23 mouse cellular contexts compared by ENCODE assay signal in genomic region chr2:37850626-37851025, GRCm38 (mm10).
DNase-seq lines count a peak whose midpoint lies in the region; ATAC-seq lines count a peak whose summit lies in the region.
"Had no signal": no experiment of that assay in that cellular context is flagged by ENCODE, and none has a peak within 500 bp of the region (broad histone marks: within the 10 kb centered on the region; RNA-seq: fewer than 3 reads in every experiment).

No protein-coding gene starts in this region.

- no peak for DNase-seq in heart, adult 11 months
- DNase-seq in midbrain, embryonic 14.5 days = peak; percentile 33
- no peak for DNase-seq in midbrain, embryonic 10.5 days (ENCODE audit: low spot score)
- no peak for DNase-seq in adrenal gland, postnatal 25 days
- DNase-seq: adrenal gland, postnatal 10 days; cerebellum, adult 9-10 months; gastrocnemius, postnatal 14 days; heart, adult 18-20 months; heart, postnatal 10 days; kidney, adult 2 months; kidney, postnatal 10 days; left cerebral cortex, postnatal 4 days; right cerebral cortex, postnatal 14 days; thymus, postnatal 14 days had no signal

- 68% methylated on average over 1 of the region's 1 CpGs for WGBS in heart, embryonic 12.5 days
- 94% methylated on average over 1 of the region's 1 CpGs for WGBS in hindbrain, embryonic 15.5 days
- 89% methylated on average over 1 of the region's 1 CpGs for WGBS in hindbrain, embryonic 12.5 days
- WGBS in midbrain, embryonic 14.5 days = 82% methylated on average over 1 of the region's 1 CpGs
- 73% methylated on average over 1 of the region's 1 CpGs for WGBS in midbrain, embryonic 10.5 days
- WGBS in stomach, embryonic 16.5 days = 73% methylated on average over 1 of the region's 1 CpGs

- H3K4me2 ChIP-seq in heart, embryonic 12.5 days = peak overlapping the region; percentile 18; the same call in 1 of the 2 replicates
- no peak overlapping the region for H3K4me2 ChIP-seq in hindbrain, embryonic 15.5 days
- H3K4me2 ChIP-seq in hindbrain, embryonic 12.5 days (replicated peaks) = no peak overlapping the region
- H3K4me2 ChIP-seq in midbrain, embryonic 14.5 days (ENCODE audit: low read length) = no peak overlapping the region
- no peak overlapping the region for H3K4me2 ChIP-seq in stomach, embryonic 16.5 days (ENCODE audit: low read depth, low read length)
- H3K4me2 ChIP-seq: limb, embryonic 15.5 days; lung, embryonic 15.5 days had no signal

- no peaks in the 10 kb centered on the region for H3K27me3 ChIP-seq in heart, embryonic 12.5 days (replicated peaks)
- H3K27me3 ChIP-seq in hindbrain, embryonic 15.5 days = no peaks in the 10 kb centered on the region
- H3K27me3 ChIP-seq in hindbrain, embryonic 12.5 days = no peaks in the 10 kb centered on the region
- H3K27me3 ChIP-seq in midbrain, embryonic 14.5 days (ENCODE audit: control insufficient read depth, insufficient read depth, low read length) = no peaks in the 10 kb centered on the region
- H3K27me3 ChIP-seq in midbrain, embryonic 10.5 days (ENCODE audit: low read depth, poor library complexity, severe bottlenecking) = peaks cover 13% of the 10 kb centered on the region
- H3K27me3 ChIP-seq in stomach, embryonic 16.5 days (ENCODE audit: control insufficient read depth, insufficient read depth, low read length) = no peaks in the 10 kb centered on the region
- H3K27me3 ChIP-seq: limb, embryonic 15.5 days; lung, embryonic 15.5 days had no signal

- no peak overlapping the region for H3K4me3 ChIP-seq in heart, embryonic 12.5 days
- no peak overlapping the region for H3K4me3 ChIP-seq in hindbrain, embryonic 15.5 days
- no peak overlapping the region for H3K4me3 ChIP-seq in hindbrain, embryonic 12.5 days
- no peak overlapping the region for H3K4me3 ChIP-seq in midbrain, embryonic 14.5 days (replicated peaks; ENCODE audit: low read depth, low read length)
- no peak overlapping the region for H3K4me3 ChIP-seq in midbrain, embryonic 10.5 days
- no peak overlapping the region for H3K4me3 ChIP-seq in stomach, embryonic 16.5 days (replicated peaks; ENCODE audit: low read length)
- H3K4me3 ChIP-seq: forebrain, embryonic 10.5 days; limb, embryonic 15.5 days; lung, embryonic 15.5 days had no signal

- no peaks in the 10 kb centered on the region for H3K9me3 ChIP-seq in heart, embryonic 12.5 days (replicated peaks)
- H3K9me3 ChIP-seq in hindbrain, embryonic 15.5 days = no peaks in the 10 kb centered on the region
- no peaks in the 10 kb centered on the region for H3K9me3 ChIP-seq in hindbrain, embryonic 12.5 days (replicated peaks)
- no peaks in the 10 kb centered on the region for H3K9me3 ChIP-seq in midbrain, embryonic 14.5 days (ENCODE audit: control insufficient read depth, low read length)
- no peaks in the 10 kb centered on the region for H3K9me3 ChIP-seq in midbrain, embryonic 10.5 days (replicated peaks)
- no peaks in the 10 kb centered on the region for H3K9me3 ChIP-seq in stomach, embryonic 16.5 days (replicated peaks; ENCODE audit: control insufficient read depth, low read length)
- H3K9me3 ChIP-seq: forebrain, embryonic 10.5 days; limb, embryonic 15.5 days; lung, embryonic 15.5 days had no signal

- H3K36me3 ChIP-seq in heart, embryonic 12.5 days = no peaks in the 10 kb centered on the region
- H3K36me3 ChIP-seq in hindbrain, embryonic 15.5 days = no peaks in the 10 kb centered on the region
- H3K36me3 ChIP-seq in hindbrain, embryonic 12.5 days = no peaks in the 10 kb centered on the region
- no peaks in the 10 kb centered on the region for H3K36me3 ChIP-seq in midbrain, embryonic 14.5 days (ENCODE audit: control insufficient read depth, insufficient read depth, low read length)
- no peaks in the 10 kb centered on the region for H3K36me3 ChIP-seq in midbrain, embryonic 10.5 days
- no peaks in the 10 kb centered on the region for H3K36me3 ChIP-seq in stomach, embryonic 16.5 days (ENCODE audit: control insufficient read depth, insufficient read depth, low read length)
- H3K36me3 ChIP-seq: limb, embryonic 15.5 days; lung, embryonic 15.5 days had no signal

- ATAC-seq in heart, embryonic 12.5 days (ENCODE audit: insufficient number of reproducible peaks, low FRiP score) = no peak
- 0 out of 2 replicates have a peak, but pooled peaks have one; percentile 48 for ATAC-seq in hindbrain, embryonic 15.5 days (ENCODE audit: low FRiP score, low read depth)
- ATAC-seq in hindbrain, embryonic 12.5 days (ENCODE audit: low FRiP score) = no peak
- no peak for ATAC-seq in midbrain, embryonic 14.5 days (ENCODE audit: low FRiP score, low TSS enrichment)
- peak; percentile 68; the same call in 1 of the 2 replicates for ATAC-seq in stomach, embryonic 16.5 days (ENCODE audit: insufficient read depth, low FRiP score)
- ATAC-seq: forebrain, embryonic 16.5 days had no signal

- peaks cover 25% of the 10 kb centered on the region for H3K4me1 ChIP-seq in heart, embryonic 12.5 days (replicated peaks)
- no peaks in the 10 kb centered on the region for H3K4me1 ChIP-seq in hindbrain, embryonic 15.5 days (replicated peaks)
- H3K4me1 ChIP-seq in hindbrain, embryonic 12.5 days = peaks cover 9% of the 10 kb centered on the region
- peaks cover 6% of the 10 kb centered on the region; the same call in 1 of the 2 replicates for H3K4me1 ChIP-seq in midbrain, embryonic 14.5 days (ENCODE audit: control insufficient read depth, insufficient read depth, low read length)
- H3K4me1 ChIP-seq in midbrain, embryonic 10.5 days = peaks cover 30% of the 10 kb centered on the region
- H3K4me1 ChIP-seq in stomach, embryonic 16.5 days (ENCODE audit: control insufficient read depth, insufficient read depth, low read length) = no peaks in the 10 kb centered on the region

- H3K9ac ChIP-seq in heart, embryonic 12.5 days = no peak overlapping the region
- H3K9ac ChIP-seq in hindbrain, embryonic 15.5 days = no peak overlapping the region
- H3K9ac ChIP-seq in hindbrain, embryonic 12.5 days = no peak overlapping the region
- no peak overlapping the region for H3K9ac ChIP-seq in midbrain, embryonic 14.5 days (replicated peaks; ENCODE audit: low read length)
- no peak overlapping the region for H3K9ac ChIP-seq in stomach, embryonic 16.5 days (ENCODE audit: low read length)
- H3K9ac ChIP-seq: limb, embryonic 15.5 days; liver, embryonic 14.5 days; lung, embryonic 15.5 days had no signal

- no peak overlapping the region for H3K27ac ChIP-seq in heart, embryonic 12.5 days (ENCODE audit: poor library complexity, severe bottlenecking)
- 0 out of 2 replicates have a peak overlapping the region, but pooled peaks have one; percentile 2 for H3K27ac ChIP-seq in hindbrain, embryonic 15.5 days (replicated peaks)
- no peak overlapping the region for H3K27ac ChIP-seq in hindbrain, embryonic 12.5 days
- H3K27ac ChIP-seq in midbrain, embryonic 14.5 days (replicated peaks; ENCODE audit: low read depth, low read length) = 0 out of 2 replicates have a peak overlapping the region, but pooled peaks have one; percentile 32
- no peak overlapping the region for H3K27ac ChIP-seq in midbrain, embryonic 10.5 days (replicated peaks)
- H3K27ac ChIP-seq in stomach, embryonic 16.5 days (ENCODE audit: low read length) = no peak overlapping the region
- H3K27ac ChIP-seq: forebrain, embryonic 10.5 days; limb, embryonic 15.5 days; liver, embryonic 14.5 days; lung, embryonic 15.5 days had no signal

Comparison
In these comparisons a context has a peak if more than half of its experiments do, and no peak if none do; other contexts are left out.
1. ATAC-seq: peak in hindbrain, embryonic 15.5 days (single experiment) and stomach, embryonic 16.5 days (single experiment); none in heart, embryonic 12.5 days (single experiment), hindbrain, embryonic 12.5 days (single experiment) and midbrain, embryonic 14.5 days (single experiment).
2. H3K27ac ChIP-seq: peak in hindbrain, embryonic 15.5 days (single experiment) and midbrain, embryonic 14.5 days (single experiment); none in heart, embryonic 12.5 days (single experiment), hindbrain, embryonic 12.5 days (single experiment), midbrain, embryonic 10.5 days (single experiment) and stomach, embryonic 16.5 days (single experiment).